Mouse (Mus musculus): ENCODE measurements at regions not wholly inside any gene's neighbourhood (a gene's known extent, or its start where the extent isn't known, plus 50 kb on each side); places are given as distances from the start of the nearest gene placed in this dataset.

DNA sequence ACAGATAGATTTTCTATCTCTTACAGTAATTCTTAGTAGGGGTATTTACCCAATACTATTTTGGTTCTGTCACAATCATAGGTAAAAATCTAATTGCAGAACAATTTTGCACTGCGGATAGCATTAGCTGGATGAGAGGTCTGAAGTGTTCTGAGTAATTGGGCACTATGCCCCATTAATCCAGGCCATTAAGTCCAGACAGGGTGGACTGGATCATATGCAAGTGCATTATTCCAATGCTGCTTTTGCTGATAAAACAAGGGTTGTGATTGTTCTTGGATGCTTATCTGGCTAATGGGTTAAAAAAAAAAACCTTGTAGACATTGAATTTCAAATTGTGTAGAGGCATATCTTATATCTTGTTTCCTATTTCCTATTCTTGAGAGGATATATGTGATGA is 1732.6 kb upstream of the Gm6569 start:
- no peak for DNase-seq

DNA sequence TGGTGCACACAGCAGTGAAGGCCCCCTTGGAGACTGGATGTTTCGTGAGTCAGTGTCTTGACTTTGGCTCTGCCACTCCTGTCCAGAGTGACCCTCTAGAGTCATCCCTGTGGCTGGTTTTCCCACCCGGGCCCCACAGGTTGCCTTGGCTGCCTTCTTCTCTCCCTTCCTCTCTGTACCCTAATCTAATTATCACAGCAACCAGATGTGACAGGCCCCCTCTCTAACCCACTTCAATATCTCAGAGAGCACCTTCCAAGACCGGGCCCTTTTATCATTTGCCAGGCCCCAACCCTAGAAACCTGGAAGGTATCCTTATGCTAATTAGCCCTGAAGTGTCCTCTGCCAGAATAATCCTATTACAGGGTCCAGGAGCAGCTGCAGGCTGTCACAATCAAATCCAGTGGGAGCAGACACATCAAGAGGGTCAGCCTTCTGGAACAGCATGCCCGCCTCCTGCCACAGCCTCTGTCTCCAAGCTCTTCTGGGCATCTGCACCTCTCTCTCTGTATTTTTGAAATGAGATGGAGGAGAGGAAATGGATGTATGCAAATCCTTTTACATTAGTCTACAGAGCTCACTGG is 1728.4 kb upstream of the Gm6569 start:
- DNase-seq: no peak

DNA sequence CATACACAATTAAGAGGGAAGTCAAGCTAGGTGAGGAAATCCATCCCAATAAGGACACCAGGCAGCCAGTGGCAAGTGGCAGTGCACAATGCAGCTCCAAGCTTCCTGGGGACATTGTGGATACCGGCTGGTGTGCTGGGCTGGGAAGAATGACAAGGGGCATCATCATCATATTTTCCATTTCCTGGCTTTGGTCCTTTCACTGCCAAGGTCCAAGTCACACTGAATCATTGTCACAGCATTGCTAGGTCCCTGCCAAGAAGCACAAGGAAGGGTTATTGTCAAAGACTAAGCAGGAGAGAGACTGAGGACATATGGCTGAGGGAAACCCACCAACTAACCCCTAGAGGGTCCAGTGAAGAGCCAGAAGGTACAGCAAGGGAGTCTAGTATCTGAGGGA is 1723.8 kb upstream of the Gm6569 start:
- no peak for DNase-seq

DNA sequence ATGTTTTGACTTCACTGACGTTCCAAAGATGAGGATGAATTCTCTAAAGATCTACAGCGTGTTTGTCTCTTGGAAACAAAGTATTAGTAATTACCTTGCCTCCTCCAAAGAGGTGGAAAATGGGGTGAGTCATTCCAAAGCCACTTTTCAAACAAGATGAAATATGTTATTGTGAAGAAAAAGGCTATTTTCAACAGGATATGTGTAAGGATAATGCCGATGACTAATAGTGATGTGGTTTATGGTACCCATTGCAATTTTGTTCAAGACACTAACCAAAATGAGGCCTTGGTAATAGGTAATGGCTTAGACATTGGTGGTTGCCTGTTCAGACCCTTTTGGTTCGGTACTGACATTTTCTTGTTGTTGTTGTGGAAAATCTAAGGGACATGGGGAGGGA is 1717.6 kb upstream of the Gm6569 start:
- no peak for DNase-seq

DNA sequence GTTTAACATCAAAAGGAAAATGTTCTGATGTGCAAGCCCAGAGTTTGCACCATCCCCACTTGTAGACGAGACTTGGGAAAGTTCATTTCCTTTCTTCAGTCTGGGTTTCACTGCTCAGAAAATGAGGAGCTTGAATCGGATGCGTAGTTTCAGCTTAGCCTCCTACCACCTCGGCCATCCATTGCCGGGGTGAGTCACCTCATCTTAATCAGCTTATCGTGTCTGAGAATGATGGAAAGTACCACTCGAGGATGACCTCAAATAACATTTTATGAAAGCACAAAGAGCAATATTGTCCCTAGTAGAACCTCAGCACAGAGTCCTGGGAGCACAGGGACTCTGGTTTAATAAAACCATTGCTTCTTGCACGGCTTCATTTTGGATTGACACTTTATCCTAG is 1700.1 kb upstream of the Gm6569 start:
- no peak for DNase-seq

DNA sequence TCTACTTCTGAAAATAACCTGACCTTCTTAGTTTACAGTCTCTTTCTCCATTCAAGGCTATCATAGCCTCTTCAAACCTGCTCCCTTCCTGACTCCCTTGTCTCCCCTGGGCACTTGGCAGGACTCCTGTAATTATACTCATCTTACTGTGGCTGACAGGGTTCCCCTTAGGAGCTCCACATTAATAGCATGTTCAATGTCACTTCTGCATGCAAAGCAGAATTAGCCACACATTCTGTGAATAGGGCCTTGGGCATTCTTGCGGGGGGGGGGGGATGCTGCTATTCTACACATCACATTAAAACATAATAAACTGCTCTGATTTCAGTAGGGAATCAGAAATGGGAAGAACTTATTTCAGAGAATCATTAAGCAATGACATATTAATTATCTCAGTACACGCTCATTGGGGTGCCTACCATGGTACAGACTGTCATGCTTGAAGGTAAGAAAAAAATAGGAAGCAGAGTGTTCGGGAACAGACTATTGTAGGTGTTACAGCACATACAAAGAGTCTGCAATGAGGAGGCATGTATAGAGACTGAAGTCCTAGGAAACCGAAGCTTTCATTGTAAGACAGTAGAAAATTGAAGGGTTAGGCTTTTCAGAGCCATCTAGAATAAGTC is 1698.3 kb upstream of the Gm6569 start:
- no peak for DNase-seq

DNA sequence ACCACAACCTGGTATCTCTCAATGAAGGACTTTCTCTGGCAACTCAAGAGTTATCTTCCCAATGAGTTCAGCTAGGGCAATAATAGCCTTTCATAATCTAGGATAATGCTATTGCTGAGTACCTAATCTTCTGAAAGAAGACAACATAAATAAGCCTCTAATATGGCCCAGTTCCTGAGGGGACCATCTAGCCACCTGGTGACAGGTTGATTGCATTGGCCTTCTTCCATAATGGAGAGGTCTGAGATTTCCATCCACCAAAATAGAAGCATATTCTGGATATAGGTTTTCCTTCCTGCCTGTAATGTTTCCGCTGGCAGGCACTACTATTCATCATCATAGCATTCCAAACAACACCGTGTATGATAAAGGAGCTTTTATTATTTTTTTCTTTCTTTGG is 1694.2 kb upstream of the Gm6569 start:
- no peak for DNase-seq

DNA sequence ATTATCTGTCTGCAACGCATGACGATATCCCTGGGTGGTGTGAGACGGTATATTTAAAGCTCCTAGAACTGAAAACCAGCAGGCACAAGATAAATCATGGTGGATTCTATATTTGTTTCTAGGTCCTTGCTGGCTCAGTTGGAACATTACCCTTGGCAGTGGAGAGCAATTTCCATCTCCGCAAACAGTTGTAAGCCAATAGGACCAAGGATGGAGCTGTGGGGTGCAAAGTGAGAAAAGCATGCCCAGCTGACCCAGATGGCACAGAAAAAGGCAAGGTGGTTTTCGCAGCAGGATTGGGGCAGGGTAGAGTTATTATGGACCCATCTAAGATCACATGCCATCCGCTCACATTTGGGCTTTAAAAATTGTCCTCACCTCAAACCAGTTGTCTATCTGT is 1683.8 kb upstream of the Gm6569 start:
- DNase-seq: no peak

DNA sequence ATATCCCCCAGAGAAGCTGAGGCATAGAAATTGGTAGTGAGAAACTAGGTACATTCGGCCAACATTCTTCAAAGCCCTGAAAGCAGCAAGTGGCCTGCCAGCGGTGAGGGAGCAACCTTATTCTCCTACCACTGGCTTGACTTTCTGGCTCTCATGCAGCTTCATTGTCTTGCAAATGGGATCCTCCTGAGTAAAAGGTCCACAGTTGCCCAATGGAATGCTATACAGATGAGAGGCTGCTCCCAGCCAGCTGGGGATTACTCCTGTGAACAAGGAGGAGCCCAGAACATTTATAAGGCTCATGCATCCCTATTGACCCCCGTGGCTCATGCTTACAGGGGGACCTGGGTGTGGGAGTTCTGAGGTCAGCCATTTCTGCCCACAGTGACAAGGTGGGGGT is 1675.9 kb upstream of the Gm6569 start:
- DNase-seq: no peak

DNA sequence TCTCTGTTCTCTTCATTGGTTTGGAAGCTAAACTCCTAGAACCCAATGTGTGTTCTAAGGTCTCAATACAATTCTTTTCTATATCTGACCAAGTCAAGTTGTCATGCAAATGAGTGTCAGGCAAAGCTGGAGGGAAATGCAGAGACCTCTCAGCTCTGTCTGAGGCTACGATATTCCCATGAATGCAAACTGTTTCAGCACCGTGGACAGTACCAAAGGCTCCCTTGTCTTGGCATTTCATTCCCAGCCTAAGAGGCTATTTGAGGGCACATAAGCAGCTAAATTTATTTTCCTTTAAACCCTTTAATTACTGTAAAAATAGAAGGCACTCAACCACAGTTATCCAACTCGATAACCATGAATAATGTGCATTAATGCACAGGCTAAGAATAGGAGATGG is 1633.5 kb upstream of the Gm6569 start:
- DNase-seq: peak; percentile 63

DNA sequence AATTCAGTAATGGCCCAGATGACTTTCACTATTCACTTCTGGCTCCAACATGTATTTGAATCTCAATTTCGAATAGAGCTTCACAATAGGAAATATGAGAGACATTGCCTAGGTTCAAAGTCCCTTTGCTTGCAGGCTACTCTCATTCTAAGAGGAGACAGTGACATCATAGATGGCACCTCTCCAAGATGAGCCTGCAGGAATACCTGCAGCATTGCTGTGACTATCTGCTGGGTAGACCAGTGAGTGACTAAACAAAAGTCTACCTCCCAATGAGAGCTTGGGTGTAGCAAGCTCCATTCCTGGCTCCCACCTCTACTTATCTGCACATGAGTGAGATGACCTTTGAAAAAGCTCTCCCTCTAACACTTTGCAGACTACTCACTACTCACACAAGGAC is 1632.6 kb upstream of the Gm6569 start:
- DNase-seq: no peak

DNA sequence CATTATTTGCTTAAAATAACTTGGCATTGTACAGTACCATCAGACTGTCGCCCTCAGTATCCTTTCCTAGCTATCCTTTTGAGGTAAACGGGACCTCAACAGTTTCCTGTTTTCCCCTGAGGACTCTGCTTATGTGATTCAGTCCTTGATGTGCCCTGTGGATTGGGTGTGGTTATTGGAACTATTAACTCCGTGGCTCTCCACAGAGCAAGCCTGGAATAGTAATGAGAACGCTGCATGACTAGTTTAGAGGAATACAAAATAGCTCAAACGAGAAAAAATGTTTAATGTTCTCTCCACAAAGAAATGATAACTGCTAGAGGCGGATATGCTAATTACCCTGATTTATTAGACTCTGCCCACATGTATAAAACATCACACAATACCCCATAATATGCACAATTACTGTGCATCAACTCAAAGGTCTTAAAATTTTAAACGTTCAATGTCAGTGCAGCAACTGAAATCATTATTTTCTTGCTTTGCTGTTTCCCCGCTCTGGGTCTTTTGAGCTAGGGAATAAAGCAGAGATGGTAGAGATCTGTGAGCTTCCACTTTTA is 1629.0 kb upstream of the Gm6569 start:
- DNase-seq: no peak

DNA sequence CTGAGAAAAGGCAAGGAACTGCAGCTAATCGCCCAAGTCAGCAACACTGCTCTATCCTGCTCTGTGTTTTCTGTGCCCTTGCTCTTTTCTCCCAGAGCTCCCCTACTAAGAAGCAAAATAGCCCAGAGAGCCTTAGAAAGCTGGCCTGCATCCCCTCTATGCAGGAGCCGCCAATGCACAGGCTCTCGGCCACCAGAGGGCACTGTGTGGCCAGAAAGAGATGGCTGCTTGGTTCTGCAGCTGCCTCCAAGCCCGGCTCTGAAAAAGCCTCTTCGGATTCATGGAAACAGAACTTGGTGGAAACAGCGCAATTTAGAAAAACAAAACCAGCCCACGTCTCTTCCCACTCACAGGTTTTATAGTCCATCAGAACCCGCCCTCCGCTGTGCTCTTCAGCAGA is 1628.4 kb upstream of the Gm6569 start:
- peak; percentile 82 for DNase-seq

DNA sequence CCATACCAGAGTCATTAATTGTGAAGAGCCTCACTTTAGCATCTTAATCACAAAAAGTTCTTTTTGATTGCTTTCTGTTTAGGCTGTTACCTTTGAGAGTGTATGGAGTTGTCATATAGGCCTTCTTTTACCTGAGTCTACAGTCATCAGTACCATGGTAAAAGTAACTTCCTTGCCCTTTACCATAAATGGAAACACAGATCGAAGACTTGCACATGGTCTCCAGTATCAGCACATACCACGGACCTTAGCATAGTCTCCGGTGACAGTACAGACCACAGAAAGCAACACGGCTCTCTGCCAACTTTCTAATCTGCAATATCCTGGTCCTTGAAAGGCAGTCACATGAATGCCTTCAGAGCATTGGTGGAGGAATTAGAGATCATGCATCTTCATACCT is 1626.8 kb upstream of the Gm6569 start:
- DNase-seq: no peak

DNA sequence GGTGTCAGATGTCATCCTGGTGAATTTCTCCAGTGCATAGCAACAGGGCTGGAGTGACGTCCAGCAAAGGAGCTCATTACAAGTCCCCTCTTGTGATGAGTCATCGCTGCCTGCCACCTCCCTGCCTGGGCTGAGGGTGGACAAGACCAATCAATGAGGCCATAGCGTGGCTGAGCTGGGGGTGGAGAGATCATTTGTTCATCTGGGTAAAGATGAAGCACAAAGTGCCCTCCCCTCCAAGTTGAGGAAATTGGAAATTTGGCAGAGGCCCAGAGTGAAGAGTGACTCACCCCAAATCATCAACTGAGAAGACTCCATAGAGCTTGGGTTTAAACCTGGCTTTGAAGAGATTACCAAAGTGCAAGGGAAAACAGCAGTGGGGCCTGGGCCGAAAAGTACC is 1626.3 kb upstream of the Gm6569 start:
- DNase-seq: no peak

DNA sequence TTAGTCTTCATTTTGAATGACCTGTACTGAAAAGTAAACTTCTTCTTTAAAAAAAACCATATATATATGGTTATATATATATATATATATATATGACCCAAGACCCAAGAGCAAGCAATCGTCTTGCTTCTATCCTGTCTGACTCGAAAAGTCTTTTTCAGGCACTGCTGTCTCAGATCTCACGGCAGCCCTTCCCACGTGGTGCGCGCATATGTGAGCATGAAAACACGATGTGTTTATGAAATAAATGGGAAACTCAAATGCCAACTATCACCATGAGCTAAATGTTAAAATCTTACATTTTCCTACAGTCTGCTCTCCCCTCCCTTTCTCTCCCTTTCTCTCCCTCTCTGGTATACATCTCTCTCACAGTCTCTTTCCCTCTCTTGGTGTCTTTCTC is 1625.4 kb upstream of the Gm6569 start:
- no peak for DNase-seq

DNA sequence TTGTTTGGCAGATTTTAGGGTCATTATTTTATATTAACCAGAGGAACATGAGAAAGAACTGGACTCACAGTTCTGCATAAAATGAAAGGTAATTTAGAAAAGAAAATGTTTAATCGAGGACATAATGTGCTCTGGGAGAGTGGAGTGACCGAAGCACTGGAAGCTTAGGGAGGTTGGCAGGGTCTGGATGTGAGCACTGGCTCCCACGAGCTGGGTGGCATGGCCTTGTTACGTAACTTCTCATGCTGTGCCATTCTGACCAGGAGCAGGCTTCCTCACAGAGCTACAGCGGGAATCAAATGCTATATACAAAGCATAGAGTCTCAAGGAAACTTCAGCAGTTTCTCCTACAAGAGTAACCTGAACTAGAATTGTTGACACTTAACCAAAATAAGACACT is 1616.6 kb upstream of the Gm6569 start:
- DNase-seq: no peak

DNA sequence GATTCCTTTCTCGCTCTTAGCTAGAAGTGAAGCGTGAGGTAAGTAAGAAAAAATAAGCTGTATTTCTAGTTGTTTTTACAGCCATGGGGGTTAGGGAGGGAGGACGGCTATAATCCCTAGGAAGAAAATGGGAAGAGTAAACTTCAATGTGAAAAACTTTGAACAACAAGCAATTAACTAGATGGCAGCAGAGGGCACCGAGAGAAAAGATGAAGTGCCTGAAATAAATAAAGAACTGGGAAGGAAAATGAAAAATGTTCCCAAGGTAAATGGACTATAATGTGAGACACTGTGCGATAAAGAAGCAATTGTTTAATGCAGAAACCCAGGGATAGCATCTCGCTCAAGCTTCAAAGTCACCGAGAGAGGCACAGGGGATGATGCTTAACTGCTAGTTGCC is 1614.4 kb upstream of the Gm6569 start:
- DNase-seq: no peak

DNA sequence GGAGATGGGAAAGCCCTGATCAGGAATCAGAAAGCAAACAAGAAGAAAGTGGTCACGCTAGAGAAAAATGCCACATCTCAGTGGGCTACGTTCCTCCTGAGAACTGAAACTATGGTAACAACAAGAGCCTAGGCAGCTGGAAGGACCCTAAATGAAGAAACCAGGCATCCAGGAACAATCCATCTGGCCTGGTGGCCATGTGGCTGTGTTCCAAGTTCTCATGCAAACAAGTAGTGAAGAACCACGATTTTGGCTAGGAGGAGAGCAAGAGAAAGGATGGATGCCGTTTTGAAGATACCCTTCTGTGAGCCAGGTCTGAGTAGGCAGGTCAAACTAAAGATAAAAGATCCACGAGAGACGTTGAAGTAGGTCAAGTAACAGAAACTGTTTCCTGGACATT is 1613.6 kb upstream of the Gm6569 start:
- DNase-seq: no peak

DNA sequence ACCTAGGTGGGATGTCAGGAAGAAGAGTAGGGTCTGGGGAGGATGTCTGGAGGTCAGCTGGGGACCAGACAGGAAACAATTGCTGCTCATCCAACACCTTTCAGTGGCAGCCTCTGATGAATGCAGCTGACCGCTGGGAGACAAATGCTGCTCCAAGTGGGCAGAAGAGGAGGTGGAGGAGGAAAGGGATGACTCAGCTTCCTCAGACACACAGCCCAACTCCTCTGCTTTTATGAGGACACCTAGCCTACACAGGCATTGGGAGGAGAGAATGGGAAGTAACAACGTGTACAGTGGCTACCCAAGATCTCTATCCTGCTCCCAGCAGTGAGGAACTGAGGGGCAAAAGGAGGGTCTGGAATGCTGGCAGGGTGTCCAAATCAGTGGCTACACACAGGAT is 1602.0 kb upstream of the Gm6569 start:
- no peak for DNase-seq

DNA sequence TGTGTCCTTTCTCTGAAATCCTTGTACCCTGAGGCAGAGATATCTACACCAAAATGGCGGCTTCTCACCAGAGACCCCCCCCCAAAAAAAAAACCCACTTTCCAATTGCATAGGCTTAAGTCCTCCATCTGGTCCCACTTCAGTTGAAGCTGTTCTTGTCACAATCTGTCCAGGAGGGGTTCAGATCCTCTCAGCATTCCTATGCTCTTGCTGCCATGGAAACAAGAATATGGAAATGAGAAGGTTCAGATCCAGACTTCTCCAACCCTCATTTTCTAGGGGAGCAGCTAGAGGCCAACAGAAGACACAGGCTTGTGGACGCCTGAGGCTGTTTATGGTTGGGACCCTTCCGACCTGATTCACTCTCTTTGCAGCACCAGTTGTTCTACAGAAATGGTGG is 1569.7 kb upstream of the Gm6569 start:
- no peak for DNase-seq

DNA sequence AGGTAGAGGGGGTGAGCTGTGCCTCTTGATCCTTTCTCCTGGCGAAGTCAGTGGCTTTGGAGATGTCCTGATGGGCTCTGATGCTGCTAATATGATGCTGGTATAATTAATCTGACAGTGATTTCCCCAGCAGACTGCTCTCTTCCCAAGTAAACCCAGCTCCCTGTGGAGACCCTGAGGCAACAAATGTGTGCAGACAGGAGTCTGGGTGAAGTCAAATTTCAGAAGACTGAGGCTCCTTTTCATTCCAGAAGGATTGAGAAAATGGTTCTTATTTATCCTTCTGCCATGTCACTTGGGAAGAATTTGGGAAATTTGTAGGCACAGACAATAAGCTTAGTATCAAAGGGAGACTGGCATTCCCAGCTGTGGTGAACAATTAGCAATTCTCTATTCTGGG is 1550.5 kb upstream of the Gm6569 start:
- no peak for DNase-seq

DNA sequence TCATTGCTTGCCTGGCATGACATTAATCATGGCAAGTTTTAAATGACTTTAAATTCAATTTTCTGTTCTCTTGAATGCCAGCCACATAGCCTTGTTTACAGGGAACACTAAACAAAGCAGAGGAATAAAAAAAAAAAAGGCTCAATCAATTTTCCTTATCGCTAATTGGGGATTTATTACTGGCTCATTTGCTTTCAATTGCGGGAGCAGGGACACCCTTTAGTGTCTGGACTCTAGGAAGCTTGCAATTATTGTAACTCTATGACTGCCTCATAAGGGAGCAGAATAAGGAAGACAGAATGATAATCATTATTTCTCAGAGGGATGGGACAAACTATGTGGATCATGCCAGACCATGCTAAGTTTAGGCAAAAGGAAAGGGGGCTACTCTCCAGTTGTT is 1537.7 kb upstream of the Gm6569 start:
- no peak for DNase-seq

DNA sequence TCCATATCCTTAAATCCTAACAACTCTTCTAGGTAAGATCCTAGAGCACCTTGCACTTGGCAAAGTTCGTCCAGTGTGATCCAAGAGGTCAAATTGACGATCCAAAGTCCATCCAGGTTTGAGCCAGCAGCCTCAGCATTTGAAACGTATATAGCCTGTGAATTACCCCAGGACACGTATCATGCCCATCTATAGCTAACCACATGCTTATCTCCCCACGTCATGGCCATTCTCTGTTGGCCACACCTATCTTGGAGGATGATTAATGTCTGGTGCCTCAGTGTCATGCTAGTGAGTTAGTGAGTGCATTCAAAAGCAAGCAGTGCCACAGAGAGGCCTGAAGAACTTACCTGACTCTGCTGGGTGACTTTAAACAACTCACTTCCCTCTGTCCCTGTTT is 1521.9 kb upstream of the Gm6569 start:
- no peak for DNase-seq

DNA sequence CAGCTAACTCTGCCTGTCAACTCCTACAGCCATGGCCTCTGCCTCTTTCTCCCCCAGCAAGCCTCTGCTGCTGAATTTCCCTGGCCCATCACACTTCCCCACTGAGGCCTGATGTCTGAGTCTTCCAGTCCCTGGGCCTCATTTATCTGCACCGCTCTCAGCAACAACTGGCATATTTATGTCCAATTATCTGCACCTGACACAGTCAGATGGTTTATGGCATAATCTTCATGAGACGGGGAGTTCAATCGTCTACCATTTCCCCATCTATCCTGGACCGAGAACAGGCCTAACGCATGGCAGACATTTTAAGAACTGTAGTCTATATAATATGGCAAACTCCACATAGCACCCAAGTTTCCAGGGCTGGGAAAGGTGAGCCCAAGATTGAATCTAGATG is 1512.8 kb upstream of the Gm6569 start:
- DNase-seq: no peak
